Mouse (Mus musculus): ENCODE results near the gene Tmem98.

DNA sequence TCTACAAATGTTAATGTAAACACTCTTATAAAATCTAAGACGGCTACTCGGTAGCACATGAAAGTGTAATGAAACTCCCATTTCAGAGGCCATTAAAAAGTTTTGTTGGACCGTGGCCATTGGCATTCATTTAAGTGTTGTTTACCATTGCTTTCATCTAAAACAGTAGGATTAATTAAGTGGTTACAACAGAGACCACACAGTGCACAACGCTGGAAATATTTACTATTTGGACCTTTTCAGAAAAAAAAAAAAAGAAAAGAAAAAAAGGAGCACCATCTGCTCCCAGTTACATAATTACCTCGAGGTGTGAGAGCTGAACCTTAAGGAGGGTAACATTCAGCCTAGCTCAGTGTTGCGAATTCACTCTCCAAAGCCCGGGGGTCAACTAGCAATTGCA, 35.5 kb downstream of the Tmem98 start:
- TF ChIP-seq CTCF (IDR thresholded peaks at IDR 0.05; ENCODE audit: control insufficient read depth, insufficient read depth, low read length): no peak
- no peak for TF ChIP-seq POLR2A (IDR thresholded peaks at IDR 0.05; ENCODE audit: borderline replicate concordance, control insufficient read depth, low read depth, low read length)

All from bone marrow, adult 2 months (tissue).